Mouse (Mus musculus): Measurements from ENCODE around the gene Stk38l. TPM values are rescaled to one million over a fixed set of nuclear protein-coding genes. Genes with fewer than 3 reads are reported as not detected.

The Stk38l gene
- polyA plus RNA-seq, 1 experiment from 2014 or later, result 21.1 TPM

Other genes starting within 250 kb of the Stk38l start
- gene Itpr2, start 222.8 kb upstream of the Stk38l start, polyA plus RNA-seq (2016; fragmentation: Nextera tagmentation; extraction: Ambion mirVana), result 4.5 and 5.2 TPM in 2 replicates
- 80.9 and 86.5 TPM in 2 replicates for gene Fgfr1op2, start 147.8 kb upstream of the Stk38l start, polyA plus RNA-seq (2016; fragmentation: Nextera tagmentation; extraction: Ambion mirVana)
- gene Ints13, start 147.2 kb upstream of the Stk38l start, polyA plus RNA-seq (2016; fragmentation: Nextera tagmentation; extraction: Ambion mirVana), result 89.0 and 91.5 TPM in 2 replicates
- 122 and 127 TPM in 2 replicates for gene Med21, start 82.4 kb upstream of the Stk38l start, polyA plus RNA-seq (2016; fragmentation: Nextera tagmentation; extraction: Ambion mirVana)
- 26.7 and 27.5 TPM in 2 replicates for gene Tm7sf3, start 82.2 kb upstream of the Stk38l start, polyA plus RNA-seq (2016; fragmentation: Nextera tagmentation; extraction: Ambion mirVana)
- gene Arntl2, start 71.1 kb downstream of the Stk38l start, polyA plus RNA-seq (2016; fragmentation: Nextera tagmentation; extraction: Ambion mirVana), result 2.8 and 3.8 TPM in 2 replicates
- not detected in 2 replicates for gene Smco2, start 125.1 kb downstream of the Stk38l start, polyA plus RNA-seq (2016; fragmentation: Nextera tagmentation; extraction: Ambion mirVana)
- gene Ppfibp1, start 163.5 kb downstream of the Stk38l start, polyA plus RNA-seq (2016; fragmentation: Nextera tagmentation; extraction: Ambion mirVana), result 34.9 and 38.1 TPM in 2 replicates
- gene 1700034J05Rik, start 229.4 kb downstream of the Stk38l start, polyA plus RNA-seq (2016; fragmentation: Nextera tagmentation; extraction: Ambion mirVana), result 0.14 and 0.27 TPM in 2 replicates